Mouse (Mus musculus) G1E (cell line): ENCODE measurements at regions not wholly inside any gene's neighbourhood (a gene's known extent, or its start where the extent isn't known, plus 50 kb on each side); places are given as distances from the start of the nearest gene placed in this dataset.

Source experiments
- ATAC-seq: 2 replicates; pipeline ENCODE4 v1.8.0; 2016; ENCODE audit warnings: mild to moderate bottlenecking; ENCODE audit not compliant: insufficient number of reproducible peaks, poor library complexity, low FRiP score, severe bottlenecking; ENCODE audit errors: extremely low read depth
- DNase-seq: peaks from one replicate; pipeline ENCODE4 v3.0.0; 2012; ENCODE audit warnings: low spot score
- H3K27me3 ChIP-seq: 2 replicates; pipeline ENCODE4 v1.6.1; 2012; ENCODE audit warnings: mild to moderate bottlenecking, low read length, inconsistent platforms; ENCODE audit not compliant: insufficient read depth
- H3K36me3 ChIP-seq: replicated peaks from 2 replicates; pipeline ENCODE3; 2012; ENCODE audit warnings: mild to moderate bottlenecking, inconsistent platforms
- H3K4me1 ChIP-seq: 2 replicates; pipeline ENCODE4 v1.6.1; 2012; ENCODE audit warnings: low read depth, low read length, inconsistent platforms, mixed read lengths; ENCODE audit not compliant: insufficient read depth
- H3K4me3 ChIP-seq: 2 replicates; pipeline ENCODE4 v1.5.1; 2012; ENCODE audit warnings: low read depth, mild to moderate bottlenecking, inconsistent platforms, low read length, moderate library complexity, mixed read lengths
- H3K9me3 ChIP-seq: replicated peaks from 2 replicates; pipeline ENCODE4 v1.6.1; 2012; ENCODE audit warnings: inconsistent platforms
- CTCF ChIP-seq: IDR thresholded peaks from 2 replicates; pipeline ENCODE4 v1.5.1; 2012; ENCODE audit warnings: low read depth, low read length, inconsistent platforms, mixed read lengths
- GATA1 ChIP-seq: IDR thresholded peaks from 2 replicates; pipeline ENCODE4 v1.6.1; 2012; ENCODE audit warnings: borderline replicate concordance, low read length, inconsistent platforms, mixed read lengths
- GATA2 ChIP-seq: IDR thresholded peaks from 2 replicates; pipeline ENCODE4 v1.6.1; 2012; ENCODE audit warnings: low read depth, low read length, inconsistent platforms, borderline replicate concordance
- POLR2AphosphoS5 ChIP-seq: IDR thresholded peaks from 2 replicates; pipeline ENCODE4 v1.6.1; 2012; ENCODE audit warnings: low read depth, low read length, inconsistent platforms; ENCODE audit not compliant: insufficient replicate concordance
- TAL1 ChIP-seq: conservative IDR thresholded peaks from 2 replicates; pipeline ENCODE4 v1.6.1; 2012; ENCODE audit warnings: low read depth, low read length, inconsistent platforms, mixed read lengths

DNA sequence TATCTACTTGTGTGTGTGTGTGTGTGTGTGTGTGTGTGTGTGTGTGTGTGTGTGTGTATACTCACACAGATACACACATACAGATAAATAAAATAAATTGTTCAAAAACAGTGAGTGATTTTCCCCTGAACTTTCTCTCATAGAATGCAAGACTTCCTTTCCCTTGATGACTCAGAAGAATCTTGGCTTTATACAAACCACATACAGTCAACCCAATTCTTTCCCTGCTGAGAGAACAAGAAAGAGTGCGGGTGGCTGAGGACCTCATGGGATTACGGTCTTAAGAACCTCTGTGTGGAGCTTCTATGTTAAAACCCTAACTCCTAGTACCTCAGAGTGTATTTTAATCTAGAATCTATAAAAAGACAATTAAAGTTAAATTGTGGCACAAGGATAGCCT, 489.3 kb upstream of the Gm26657 start:
- no peaks in the 10 kb centered on the region for H3K36me3 ChIP-seq
- ATAC-seq, result no peak
- H3K9me3 ChIP-seq, result peaks cover 2% of the 10 kb centered on the region; the same call in 1 of the 2 replicates
- H3K27me3 ChIP-seq, result no peaks in the 10 kb centered on the region
- H3K4me3 ChIP-seq, result no peak overlapping the region
- TF ChIP-seq POLR2AphosphoS5, result no peak
- TF ChIP-seq GATA1, result no peak
- no peak for TF ChIP-seq GATA2
- TF ChIP-seq TAL1, result no peak
- no peak for TF ChIP-seq CTCF
- no peak for DNase-seq
- no peaks in the 10 kb centered on the region for H3K4me1 ChIP-seq

- no peaks in the 10 kb centered on the region for H3K4me1 ChIP-seq
- no peak for TF ChIP-seq CTCF
- TF ChIP-seq POLR2AphosphoS5, result no peak
- no peak for TF ChIP-seq GATA1
- TF ChIP-seq GATA2, result no peak
- no peaks in the 10 kb centered on the region for H3K36me3 ChIP-seq
- H3K9me3 ChIP-seq, result peaks cover 6% of the 10 kb centered on the region
- H3K4me3 ChIP-seq, result no peak overlapping the region
- no peaks in the 10 kb centered on the region for H3K27me3 ChIP-seq
- no peak for ATAC-seq
- DNase-seq, result no peak
Measured at GRCm38 (mm10) chr4:56243863-56244262, 496.0 kb upstream of the Gm26657 start.

- Histone ChIP-seq H3K27me3 (no peaks in the 10 kb centered on the region), H3K4me3 (no peak overlapping the region), H3K36me3 (no peaks in the 10 kb centered on the region), H3K9me3 (peaks cover under 1% of the 10 kb centered on the region), H3K4me1 (no peaks in the 10 kb centered on the region)
- ATAC-seq (no peak), DNase-seq (no peak)
- no peak for TF ChIP-seq POLR2AphosphoS5
- TF ChIP-seq GATA1, result no peak
- no peak for TF ChIP-seq TAL1
- TF ChIP-seq GATA2, result no peak
- no peak for TF ChIP-seq CTCF
Measured at GRCm38 (mm10) chr4:56238496-56239488, 501.1 kb upstream of the Gm26657 start.

GRCm38 (mm10) chr4:56231414-56231813, 508.5 kb upstream of the Gm26657 start:
- Histone ChIP-seq H3K4me1 (no peaks in the 10 kb centered on the region), H3K4me3 (no peak overlapping the region), H3K27me3 (no peaks in the 10 kb centered on the region), H3K36me3 (no peaks in the 10 kb centered on the region), H3K9me3 (no peaks in the 10 kb centered on the region; the same call in 1 of the 2 replicates)
- ATAC-seq, result no peak
- no peak for TF ChIP-seq GATA2
- no peak for TF ChIP-seq TAL1
- TF ChIP-seq GATA1, result no peak
- TF ChIP-seq CTCF, result no peak
- no peak for TF ChIP-seq POLR2AphosphoS5
- no peak for DNase-seq

DNA sequence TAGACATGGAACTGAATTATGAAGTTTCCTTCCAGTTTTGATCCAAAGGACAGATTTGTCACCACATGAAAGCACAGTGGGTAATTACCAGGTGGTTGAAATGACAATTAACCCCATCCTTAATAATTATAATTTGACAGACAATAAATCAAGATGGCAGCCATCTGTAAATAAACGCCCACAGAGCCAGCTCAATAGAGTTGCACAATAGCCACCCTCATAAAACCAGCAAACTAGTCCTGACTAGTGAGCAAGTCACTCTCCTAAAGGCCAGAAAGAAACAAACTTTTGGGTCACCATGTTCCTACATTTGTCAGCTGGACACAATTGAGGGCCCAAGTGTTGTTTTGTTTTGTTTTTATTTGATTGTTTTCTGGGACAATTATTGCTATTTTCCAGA, 509.4 kb upstream of the Gm26657 start:
- Histone ChIP-seq H3K9me3 (peaks cover 4% of the 10 kb centered on the region), H3K4me3 (no peak overlapping the region), H3K27me3 (no peaks in the 10 kb centered on the region), H3K36me3 (no peaks in the 10 kb centered on the region), H3K4me1 (no peaks in the 10 kb centered on the region)
- ATAC-seq (no peak), DNase-seq (no peak)
- TF ChIP-seq GATA2 (no peak), POLR2AphosphoS5 (no peak), TAL1 (no peak), CTCF (no peak)

GRCm38 (mm10) chr4:56226493-56226892, 513.4 kb upstream of the Gm26657 start:
- H3K27me3 ChIP-seq, result no peaks in the 10 kb centered on the region
- no peak for DNase-seq
- no peak for TF ChIP-seq CTCF
- TF ChIP-seq POLR2AphosphoS5, result no peak
- TF ChIP-seq TAL1, result no peak
- TF ChIP-seq GATA2, result no peak
- TF ChIP-seq GATA1, result no peak
- peaks cover 8% of the 10 kb centered on the region for H3K9me3 ChIP-seq
- H3K4me1 ChIP-seq, result no peaks in the 10 kb centered on the region
- H3K4me3 ChIP-seq, result no peak overlapping the region
- no peaks in the 10 kb centered on the region for H3K36me3 ChIP-seq
- ATAC-seq, result no peak
